In the genomic region with DNA sequence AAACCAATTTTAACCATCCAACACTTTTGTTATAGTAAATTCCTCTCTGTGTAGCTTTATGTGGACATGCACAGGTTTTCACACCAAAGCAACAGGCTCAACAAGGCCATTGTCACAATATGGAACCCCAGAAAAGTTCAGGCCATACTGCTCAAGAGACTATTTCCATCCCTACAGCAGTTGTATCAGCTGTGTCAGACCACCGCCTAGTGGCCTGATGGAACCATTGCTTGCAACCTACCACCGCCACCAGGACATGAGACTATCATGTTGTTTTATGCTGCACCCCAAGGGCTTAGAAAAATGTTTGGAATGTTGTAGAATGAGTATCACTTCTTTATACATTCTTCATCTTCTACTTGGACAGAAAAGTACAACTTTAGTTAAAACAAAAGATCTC, we compare ENCODE assay signal across 8 mouse cellular contexts. TPM values are rescaled to one million over a fixed set of nuclear protein-coding genes. Genes with fewer than 3 reads are reported as not detected.
A peak's percentile ranks its signal among the peaks of the same experiment; 100 is the strongest.
DNase-seq lines count a peak whose midpoint lies in the region; ATAC-seq and TF ChIP-seq lines count a peak whose summit lies in the region.

No protein-coding gene starts in this region.

- POLR2A ChIA-PET in Patski (lab: Charles Lee): interaction anchor here (0.6 to 1.4 kb wide), 2 partner anchors 93 to 171 kb away, joined by 4 to 6 read pairs; no protein-coding TSS in a partner anchor

- no peak overlapping the region for H3K4me3 ChIP-seq in C2C12 (ENCODE audit: insufficient read depth, poor library complexity, severe bottlenecking)
- no peak overlapping the region for H3K4me3 ChIP-seq in kidney, embryonic 16.5 days (ENCODE audit: low read length)
- no peak overlapping the region for H3K4me3 ChIP-seq in liver, postnatal 0 days (ENCODE audit: low read depth, low read length)

- no peak for DNase-seq in Patski (ENCODE audit: low read depth, low spot score)
- peak; percentile 68 for DNase-seq in embryo, embryonic 9.5 days (ENCODE audit: extremely low spot score)
- DNase-seq in heart, adult 9 months (ENCODE audit: low spot score in 2 of 2): peak; percentile 50 to 70
- peak; percentile 64 for DNase-seq in liver, postnatal 0 days
- DNase-seq in ovary, postnatal 14 days (ENCODE audit: low spot score): peak; percentile 56
- DNase-seq in thymus, postnatal 0 days (ENCODE audit: low spot score): peak; percentile 64

- no peak overlapping the region for H3K4me2 ChIP-seq in kidney, embryonic 16.5 days (replicated peaks; ENCODE audit: low read depth, low read length)
- H3K4me2 ChIP-seq in liver, postnatal 0 days (ENCODE audit: low read depth, low read length): no peak overlapping the region

- H3K79me3 ChIP-seq in C2C12 (ENCODE audit: low read depth): no peaks in the 10 kb centered on the region

- 4% methylated on average over 2 of the region's 2 CpGs for WGBS in kidney, embryonic 16.5 days
- 11% methylated on average over 2 of the region's 2 CpGs for WGBS in liver, postnatal 0 days (ENCODE audit: insufficient replicate concordance)

- H3K4me1 ChIP-seq in kidney, embryonic 16.5 days (ENCODE audit: insufficient read depth, low read length): peaks cover 23% of the 10 kb centered on the region
- H3K4me1 ChIP-seq in liver, postnatal 0 days (ENCODE audit: insufficient read depth): 0 out of 2 replicates have a peak, but pooled peaks cover under 1% of the 10 kb centered on the region

- no peaks in the 10 kb centered on the region for H3K36me3 ChIP-seq in C2C12 (ENCODE audit: control insufficient read depth, insufficient read depth)
- H3K36me3 ChIP-seq in kidney, embryonic 16.5 days (ENCODE audit: insufficient read depth, low read length): no peaks in the 10 kb centered on the region
- no peaks in the 10 kb centered on the region for H3K36me3 ChIP-seq in liver, postnatal 0 days (replicated peaks; ENCODE audit: insufficient read depth, low read length)

- CTCF ChIA-PET in Patski (lab: Charles Lee): interaction anchor here (0.7 to 2.1 kb wide), 15 partner anchors 9 to 347 kb away, joined by 3 to 9 read pairs (median 3); no protein-coding TSS in a partner anchor

- in situ Hi-C loops in Patski (cut with MboI; ENCODE audit: low pct_unique_long_range_greater_than_20kb): loop anchor here (5.0 to 10.0 kb wide), 2 partner anchors 47 to 511 kb away; a partner anchor contains a TSS

- H3K27me3 ChIP-seq in C2C12 (ENCODE audit: control insufficient read depth, insufficient read depth, insufficient read length) (no peaks in the 10 kb centered on the region), Patski (no peaks in the 10 kb centered on the region)
- no peaks in the 10 kb centered on the region for H3K27me3 ChIP-seq in kidney, embryonic 16.5 days (ENCODE audit: insufficient read depth, low read length)
- H3K27me3 ChIP-seq in liver, postnatal 0 days (ENCODE audit: insufficient read depth, low read length): no peaks in the 10 kb centered on the region

- no peak for TF ChIP-seq EP300 in liver, postnatal 0 days (IDR thresholded peaks at IDR 0.05; ENCODE audit: low read depth)

- TF ChIP-seq CTCF in C2C12 (IDR thresholded peaks at IDR 0.05; ENCODE audit: control insufficient read depth, insufficient read depth, insufficient read length) (peak; percentile 92), Patski (IDR thresholded peaks at IDR 0.05) (peak; percentile 98)
- TF ChIP-seq CTCF in liver, postnatal 0 days (IDR thresholded peaks at IDR 0.05; ENCODE audit: low read depth): peak; percentile 95

- H3K79me2 ChIP-seq in C2C12 (ENCODE audit: control insufficient read depth, insufficient read depth): no peaks in the 10 kb centered on the region

- H3ac ChIP-seq in C2C12 (ENCODE audit: control insufficient read depth, insufficient read length, low read depth): no peak overlapping the region

- ATAC-seq in Patski: peak; percentile 51
- ATAC-seq in kidney, embryonic 16.5 days (ENCODE audit: low FRiP score, low TSS enrichment): peak; percentile 74; the same call in 1 of the 2 replicates
- ATAC-seq in liver, postnatal 0 days: peak; percentile 70; the same call in 1 of the 2 replicates

- no peak overlapping the region for H3K27ac ChIP-seq in kidney, embryonic 16.5 days (ENCODE audit: low read length)
- no peak overlapping the region for H3K27ac ChIP-seq in liver, postnatal 0 days (ENCODE audit: low read depth)

- no peaks in the 10 kb centered on the region for H3K9me3 ChIP-seq in kidney, embryonic 16.5 days (ENCODE audit: low read length)
- no peaks in the 10 kb centered on the region for H3K9me3 ChIP-seq in liver, postnatal 0 days (ENCODE audit: low read length)

- H3K9ac ChIP-seq in kidney, embryonic 16.5 days (replicated peaks; ENCODE audit: low read length): no peak overlapping the region
- no peak overlapping the region for H3K9ac ChIP-seq in liver, postnatal 0 days (replicated peaks)

TF ChIP-seq in C2C12, 6 proteins besides CTCF, POLR2A, EP300 and RAD21:
- TF ChIP-seq MAX (IDR thresholded peaks at IDR 0.05): no peak
- TF ChIP-seq FOSL1 (IDR thresholded peaks at IDR 0.05; ENCODE audit: insufficient read depth, low read length, poor library complexity, severe bottlenecking): no peak
- TF ChIP-seq CEBPB (IDR thresholded peaks at IDR 0.05; ENCODE audit: low read depth): no peak
- no peak for TF ChIP-seq MYOG (IDR thresholded peaks at IDR 0.05; ENCODE audit: control insufficient read depth, extremely low read depth, insufficient read length)
- TF ChIP-seq USF1 (IDR thresholded peaks at IDR 0.05; ENCODE audit: low read depth): no peak
- TF ChIP-seq MYOD1 (IDR thresholded peaks at IDR 0.05; ENCODE audit: control insufficient read depth, insufficient read length, low read depth): no peak

RNA-seq across cellular contexts. Expression of a gene that starts 10.5 kb away (rescaled TPM):
- polyA plus RNA-seq in C2C12 (2012; fragmentation: generic; extraction: Trizol) (21.0 TPM), Patski (2021) (29.2 TPM)
- polyA plus RNA-seq in kidney, embryonic 16.5 days (2015; fragmentation: Nextera tagmentation; extraction: Ambion mirVana): 51.4 and 71.6 TPM in 2 replicates
- 10.5 and 13.9 TPM in 2 replicates for polyA plus RNA-seq in liver, postnatal 0 days (2015; fragmentation: Nextera tagmentation; extraction: Ambion mirVana)
- 56.9 and 59.8 TPM in 2 replicates for polyA plus RNA-seq in thymus, postnatal 0 days (2015; fragmentation: Nextera tagmentation; extraction: Ambion mirVana)

RNA-seq across cellular contexts. Expression of a gene that starts 10.8 kb away (rescaled TPM):
- polyA plus RNA-seq in C2C12 (2012; fragmentation: generic; extraction: Trizol): 1.1 TPM
- 0.64 TPM for polyA plus RNA-seq in Patski (2021)
- polyA plus RNA-seq in kidney, embryonic 16.5 days (2015; fragmentation: Nextera tagmentation; extraction: Ambion mirVana): 0.95 and 0.99 TPM in 2 replicates
- polyA plus RNA-seq in liver, postnatal 0 days (2015; fragmentation: Nextera tagmentation; extraction: Ambion mirVana): 0.21 and 0.42 TPM in 2 replicates
- 0.29 and 0.69 TPM in 2 replicates for polyA plus RNA-seq in thymus, postnatal 0 days (2015; fragmentation: Nextera tagmentation; extraction: Ambion mirVana)
